Mouse (Mus musculus): ENCODE data around the gene Ptprd. TPM values are rescaled to one million over a fixed set of nuclear protein-coding genes. Genes with fewer than 3 reads are reported as not detected.

Gene Ptprd
- polyA plus RNA-seq, 1 experiment from 2014 or later: 57.1 TPM

Small RNA genes lying within 50 kb of the gene (microRNA-seq; reads per million reads assigned to microRNA genes)
- not detected for gene Gm23159
